Mouse (Mus musculus) limb, embryonic 12.5 days (tissue): ENCODE results near the gene Midn. TPM values are rescaled to one million over a fixed set of nuclear protein-coding genes. Genes with fewer than 3 reads are reported as not detected.
A peak's percentile ranks its signal among the peaks of the same experiment; 100 is the strongest.

Experiments used
- ATAC-seq: fragments of 200-750 bp; cut with Nextera tagmentation; 2 replicates; pipeline ENCODE4 v1.8.0; 2017; ENCODE audit warnings: low read depth, moderate TSS enrichment; ENCODE audit not compliant: insufficient number of reproducible peaks, insufficient read depth, low FRiP score, low TSS enrichment
- H3K27ac ChIP-seq: fragments of 300-500 bp; sonication (generic); 2 replicates; pipeline ENCODE4 v1.5.1; 2016; ENCODE audit warnings: mild to moderate bottlenecking, moderate library complexity
- H3K27me3 ChIP-seq: fragments of 300-500 bp; sonication (generic); 2 replicates; pipeline ENCODE4 v1.6.1; 2016; ENCODE audit warnings: mild to moderate bottlenecking, moderate library complexity
- H3K36me3 ChIP-seq: fragments of 300-500 bp; sonication (generic); 2 replicates; pipeline ENCODE4 v1.6.1; 2016; ENCODE audit warnings: mild to moderate bottlenecking, moderate library complexity
- H3K4me1 ChIP-seq: fragments of 300-500 bp; sonication (generic); replicated peaks from 2 replicates; pipeline ENCODE4 v1.6.1; 2016
- H3K4me2 ChIP-seq: fragments of 300-500 bp; sonication (generic); 2 replicates; pipeline ENCODE4 v1.6.1; 2016; ENCODE audit warnings: mild to moderate bottlenecking, moderate library complexity
- H3K4me3 ChIP-seq: fragments of 300-500 bp; sonication (generic); replicated peaks from 2 replicates; pipeline ENCODE4 v1.5.1; 2016; ENCODE audit warnings: mild to moderate bottlenecking
- H3K9ac ChIP-seq: fragments of 300-500 bp; sonication (generic); replicated peaks from 2 replicates; pipeline ENCODE4 v1.6.1; 2016; ENCODE audit warnings: mild to moderate bottlenecking, moderate library complexity
- H3K9me3 ChIP-seq: fragments of 300-500 bp; sonication (generic); 2 replicates; pipeline ENCODE4 v1.6.1; 2016; ENCODE audit warnings: mild to moderate bottlenecking, moderate library complexity
- WGBS: fragments of 180-500 bp; shearing (Covaris S2); methylation state at CpG from one replicate; pipeline ENCODE4 v1.1.7; 2016; 5-methylcytosine and 5-hydroxymethylcytosine counted together
- polyA plus RNA-seq: library from polyadenylated mRNA; unstranded; fragments of >200 nt; fragmentation: Nextera tagmentation; extraction: Ambion mirVana; gene quantifications from 2 replicates; pipeline ENCODE4 v1.2.1, GENCODE M21; 2016

Midn gene
- polyA plus RNA-seq, 1 experiment from 2014 or later: 30.6 TPM

DNA sequence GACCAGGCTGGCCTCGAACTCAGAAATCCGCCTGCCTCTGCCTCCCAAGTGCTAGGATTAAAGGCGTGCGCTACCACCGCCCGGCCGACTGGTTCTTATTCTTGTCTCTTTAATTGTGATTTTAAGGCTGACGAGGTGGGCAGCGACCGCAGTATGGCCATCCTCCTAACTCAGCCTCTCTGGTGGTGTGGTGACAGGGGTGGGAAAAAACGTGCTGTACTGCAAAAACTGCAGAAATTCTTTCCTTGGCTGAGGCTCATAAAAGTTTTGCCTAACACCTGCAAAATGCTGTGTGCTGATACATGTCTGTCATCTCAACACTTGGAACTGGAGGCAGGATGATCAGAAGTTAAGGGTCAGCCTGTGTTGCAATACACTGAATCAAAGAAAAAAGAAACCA, 25.3 kb downstream of the Midn start:
- H3K9me3 ChIP-seq: no peaks in the 10 kb centered on the region
- H3K4me1 ChIP-seq: peaks cover 40% of the 10 kb centered on the region
- WGBS: 17% methylated on average over 11 of the region's 11 CpGs
- peak overlapping the region; percentile 54 for H3K4me3 ChIP-seq
- ATAC-seq: no peak
- H3K27me3 ChIP-seq: no peaks in the 10 kb centered on the region
- H3K4me2 ChIP-seq: peak overlapping the region; percentile 73
- no peak overlapping the region; the same call in 1 of the 2 replicates for H3K9ac ChIP-seq
- H3K27ac ChIP-seq: peak overlapping the region; percentile 76
- H3K36me3 ChIP-seq: peaks cover 34% of the 10 kb centered on the region

DNA sequence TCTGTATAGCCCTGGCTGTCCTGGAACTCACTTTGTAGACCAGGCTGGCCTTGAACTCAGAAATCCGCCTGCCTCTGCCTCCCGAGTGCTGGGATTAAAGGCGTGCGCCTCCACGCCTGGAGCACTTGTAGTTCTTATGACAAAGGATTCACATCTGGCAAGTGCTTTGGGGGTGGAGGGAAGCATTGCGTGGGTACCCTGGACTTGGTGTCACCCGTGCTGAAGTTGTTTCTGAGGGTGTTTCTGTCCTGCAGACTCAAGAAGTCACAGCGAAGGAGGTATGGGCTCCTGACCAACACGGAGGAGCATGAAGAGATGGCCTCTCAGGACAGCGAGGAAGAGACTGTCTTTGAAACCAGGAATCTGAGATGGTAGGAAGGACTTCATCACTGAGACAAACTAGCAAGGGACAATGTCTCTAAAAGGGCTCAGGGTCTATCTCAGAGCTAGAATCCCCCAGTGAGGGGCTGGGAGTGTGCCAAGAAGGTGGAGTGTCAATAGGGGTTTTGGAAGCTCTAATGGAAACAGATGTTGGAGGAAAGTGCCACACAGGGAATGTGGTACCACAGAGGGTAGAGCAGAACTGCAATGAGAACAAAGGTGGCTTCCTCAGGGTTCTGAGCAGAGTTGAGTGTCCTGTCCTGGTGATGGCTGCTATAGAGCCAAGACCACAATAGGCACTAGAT, 26.0 kb downstream of the Midn start:
- Histone ChIP-seq H3K27ac (no peak overlapping the region), H3K4me3 (no peak overlapping the region)

DNA sequence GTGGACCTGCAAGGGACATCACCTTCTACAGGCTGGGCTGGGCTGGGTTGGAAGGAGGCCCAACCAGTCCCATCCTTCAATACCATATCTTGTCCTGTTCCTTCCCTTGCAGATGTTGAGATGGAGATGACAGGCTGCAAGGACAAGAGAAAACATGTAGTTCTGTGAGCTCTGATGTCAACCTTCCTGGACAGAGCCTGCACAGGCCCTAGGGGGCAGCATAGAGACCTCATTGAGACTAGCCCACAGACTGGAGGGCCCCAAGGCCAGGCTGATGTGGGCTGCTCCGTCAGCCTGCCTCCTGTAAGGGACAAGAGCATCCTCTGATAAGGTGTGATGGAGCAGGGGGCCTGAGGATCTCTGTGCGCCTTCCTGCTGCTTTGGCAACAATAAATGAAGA, 26.6 kb downstream of the Midn start:
- no peak overlapping the region for H3K4me2 ChIP-seq
- peaks cover 33% of the 10 kb centered on the region for H3K36me3 ChIP-seq
- H3K9ac ChIP-seq: no peak overlapping the region
- H3K27me3 ChIP-seq: no peaks in the 10 kb centered on the region
- no peaks in the 10 kb centered on the region for H3K9me3 ChIP-seq
- ATAC-seq: no peak
- H3K4me3 ChIP-seq: no peak overlapping the region
- peaks cover 29% of the 10 kb centered on the region for H3K4me1 ChIP-seq
- WGBS: 55% methylated on average over 2 of the region's 2 CpGs
- no peak overlapping the region for H3K27ac ChIP-seq

More for the DNA sequence above, 26.0 kb downstream of the Midn start:
- no peak for ATAC-seq
- peaks cover 34% of the 10 kb centered on the region for H3K36me3 ChIP-seq
- no peak overlapping the region for H3K4me2 ChIP-seq
- peaks cover 33% of the 10 kb centered on the region for H3K4me1 ChIP-seq
- H3K9ac ChIP-seq: no peak overlapping the region
- 87% methylated on average over 10 of the region's 10 CpGs for whole genome bisulfite sequencing
- H3K9me3 ChIP-seq: no peaks in the 10 kb centered on the region
- no peaks in the 10 kb centered on the region for H3K27me3 ChIP-seq

- Histone ChIP-seq H3K9ac (peak overlapping the region; percentile 23; the same call in 1 of the 2 replicates), H3K4me1 (peaks cover 28% of the 10 kb centered on the region), H3K9me3 (no peaks in the 10 kb centered on the region)
Measured at GRCm38 (mm10) chr10:80175536-80176269, 27.6 kb downstream of the Midn start.

GRCm38 (mm10) chr10:80176270-80176834, 28.3 kb downstream of the Midn start:
- Histone ChIP-seq H3K9me3 (no peaks in the 10 kb centered on the region), H3K9ac (peak overlapping the region; percentile 23; the same call in 1 of the 2 replicates), H3K4me1 (peaks cover 35% of the 10 kb centered on the region), H3K27ac (no peak overlapping the region), H3K36me3 (peaks cover 16% of the 10 kb centered on the region), H3K4me3 (no peak overlapping the region), H3K27me3 (no peaks in the 10 kb centered on the region), H3K4me2 (no peak overlapping the region)
- no peak for ATAC-seq
- WGBS: 80% methylated on average over 5 of the region's 5 CpGs

More at GRCm38 (mm10) chr10:80175536-80176269, 27.6 kb downstream of the Midn start:
- 22% methylated on average over 4 of the region's 4 CpGs for WGBS
- Histone ChIP-seq H3K27me3 (no peaks in the 10 kb centered on the region), H3K4me3 (no peak overlapping the region), H3K4me2 (no peak overlapping the region), H3K27ac (no peak overlapping the region), H3K36me3 (peaks cover 23% of the 10 kb centered on the region)
- ATAC-seq: no peak

DNA sequence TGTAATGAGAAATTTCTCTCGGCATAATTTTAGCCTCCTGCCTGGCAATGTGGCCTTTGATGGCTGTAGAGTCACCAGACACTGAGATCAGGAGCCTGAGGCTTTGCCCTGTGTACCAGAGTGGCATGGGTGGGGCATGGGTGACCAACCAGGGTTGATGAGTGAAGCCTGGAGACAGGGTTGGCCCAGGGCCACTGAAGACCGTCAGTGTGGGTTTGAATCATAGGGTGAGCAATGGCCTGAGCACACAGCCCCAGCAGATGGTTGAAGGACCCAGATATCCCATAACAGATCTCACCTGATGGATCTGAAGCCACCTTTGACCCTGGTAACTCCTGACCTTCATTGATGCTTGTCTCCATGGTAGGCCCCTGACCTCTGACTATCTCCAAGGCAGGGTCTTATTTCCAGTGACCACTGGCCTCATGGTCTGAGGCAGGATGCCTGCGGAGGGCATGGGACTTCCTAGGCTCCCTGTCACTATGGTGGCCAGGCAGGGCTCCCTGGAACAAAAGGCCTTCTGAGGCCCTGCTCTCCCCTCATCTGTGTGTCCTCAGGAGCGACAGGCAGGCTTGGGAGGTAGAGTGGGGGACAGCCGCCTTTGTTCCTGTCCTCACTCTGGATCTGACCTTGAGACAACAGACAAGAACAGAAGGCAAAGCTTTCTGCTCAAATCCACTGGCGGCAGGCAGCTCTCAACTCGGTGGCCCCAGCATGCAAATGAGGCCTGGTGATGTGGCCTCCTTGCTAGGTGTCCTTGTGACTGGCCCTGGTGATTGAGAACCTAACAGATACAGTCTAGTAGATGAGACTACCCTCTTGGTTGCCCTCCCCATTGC, 29.6 kb downstream of the Midn start:
- Histone ChIP-seq H3K4me3 (no peak overlapping the region), H3K27ac (no peak overlapping the region), H3K36me3 (peaks cover 13% of the 10 kb centered on the region), H3K4me2 (no peak overlapping the region), H3K4me1 (peaks cover 31% of the 10 kb centered on the region), H3K9me3 (no peaks in the 10 kb centered on the region), H3K9ac (no peak overlapping the region), H3K27me3 (no peaks in the 10 kb centered on the region)
- WGBS: 74% methylated on average over 7 of the region's 7 CpGs
- no peak for ATAC-seq

DNA sequence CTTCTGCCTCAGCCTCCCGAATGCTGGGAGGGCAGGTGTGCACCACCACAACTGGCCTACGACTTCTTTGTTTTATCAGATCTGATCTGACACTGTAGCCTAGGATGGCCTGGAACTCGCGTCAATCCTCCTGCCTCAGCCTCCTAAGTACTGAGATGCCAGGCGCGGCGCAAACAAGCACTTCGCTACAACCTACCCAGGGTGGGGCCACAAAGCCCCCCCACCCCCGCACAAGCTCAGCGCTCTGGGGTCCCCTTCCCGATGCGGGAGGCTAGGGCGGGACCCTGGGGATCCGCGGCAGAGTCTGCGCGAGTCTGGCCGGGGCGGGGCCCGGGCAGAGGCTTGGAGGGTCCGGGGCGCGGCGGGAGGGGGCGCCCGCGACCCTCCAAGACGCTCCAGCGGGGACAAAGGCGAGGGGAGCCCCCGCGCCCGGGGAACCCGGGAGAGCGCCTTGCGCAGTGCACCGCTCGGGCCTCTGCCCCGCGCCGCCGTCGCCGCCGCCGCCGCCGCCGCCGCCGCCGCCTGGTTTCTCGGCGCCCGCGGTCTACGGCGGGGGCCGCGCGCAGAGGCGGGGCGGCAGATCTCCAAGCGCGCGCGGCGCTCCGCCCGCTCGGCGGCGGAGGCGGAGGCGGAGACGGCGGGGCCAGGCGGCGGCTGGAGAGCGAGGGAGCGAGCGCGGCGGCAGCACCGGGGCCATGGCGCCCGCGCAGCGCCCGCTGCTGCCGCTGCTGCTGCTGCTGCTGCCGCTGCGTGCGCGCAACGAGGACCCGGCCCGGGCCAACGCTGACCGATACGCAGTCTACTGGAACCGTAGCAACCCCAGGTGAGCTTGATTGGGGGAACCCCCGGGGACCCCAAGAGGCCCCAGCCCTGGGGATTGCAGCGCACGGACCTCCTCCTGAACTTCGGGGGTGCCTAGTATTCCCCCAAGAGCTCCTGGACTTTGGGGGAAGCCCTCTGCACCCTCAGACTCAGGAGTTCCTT, 31.3 kb downstream of the Midn start, which contains the start of gene Efna2:
Gene Efna2, plus strand, starts transcription at position 415 of the 984 bp plus-strand sequence.
- H3K36me3 ChIP-seq: peaks cover 30% of the 10 kb centered on the region
- H3K9ac ChIP-seq: peak within 1 kb of the TSS; percentile 97
- ATAC-seq: peak; percentile 57
- WGBS: 1% methylated on average over 85 of the region's 106 CpGs
- H3K9me3 ChIP-seq: no peaks in the 10 kb centered on the region
- H3K27ac ChIP-seq: peak within 1 kb of the TSS; percentile 86
- H3K4me3 ChIP-seq: peak within 1 kb of the TSS; percentile 96
- H3K4me1 ChIP-seq: peaks cover 30% of the 10 kb centered on the region
- H3K4me2 ChIP-seq: peak within 1 kb of the TSS; percentile 97
- no peaks in the 10 kb centered on the region for H3K27me3 ChIP-seq

GRCm38 (mm10) chr10:80180288-80180687, 32.2 kb downstream of the Midn start:
- ATAC-seq: no peak
- peak overlapping the region; percentile 97 for H3K9ac ChIP-seq
- H3K27me3 ChIP-seq: no peaks in the 10 kb centered on the region
- 34% methylated on average over 6 of the region's 6 CpGs for WGBS
- peak overlapping the region; percentile 97 for H3K4me2 ChIP-seq
- H3K36me3 ChIP-seq: peaks cover 26% of the 10 kb centered on the region
- peak overlapping the region; percentile 96 for H3K4me3 ChIP-seq
- H3K4me1 ChIP-seq: peaks cover 26% of the 10 kb centered on the region
- no peaks in the 10 kb centered on the region for H3K9me3 ChIP-seq
- peak overlapping the region; percentile 86 for H3K27ac ChIP-seq

GRCm38 (mm10) chr10:80180823-80181222, 32.8 kb downstream of the Midn start:
- Histone ChIP-seq H3K36me3 (peaks cover 26% of the 10 kb centered on the region), H3K27ac (peak overlapping the region; percentile 86), H3K9ac (peak overlapping the region; percentile 97), H3K4me3 (peak overlapping the region; percentile 96), H3K4me1 (peaks cover 25% of the 10 kb centered on the region), H3K4me2 (peak overlapping the region; percentile 97), H3K27me3 (0 out of 2 replicates have a peak, but pooled peaks cover 2% of the 10 kb centered on the region), H3K9me3 (no peaks in the 10 kb centered on the region)
- WGBS: 7% methylated on average over 5 of the region's 5 CpGs
- ATAC-seq: no peak

DNA sequence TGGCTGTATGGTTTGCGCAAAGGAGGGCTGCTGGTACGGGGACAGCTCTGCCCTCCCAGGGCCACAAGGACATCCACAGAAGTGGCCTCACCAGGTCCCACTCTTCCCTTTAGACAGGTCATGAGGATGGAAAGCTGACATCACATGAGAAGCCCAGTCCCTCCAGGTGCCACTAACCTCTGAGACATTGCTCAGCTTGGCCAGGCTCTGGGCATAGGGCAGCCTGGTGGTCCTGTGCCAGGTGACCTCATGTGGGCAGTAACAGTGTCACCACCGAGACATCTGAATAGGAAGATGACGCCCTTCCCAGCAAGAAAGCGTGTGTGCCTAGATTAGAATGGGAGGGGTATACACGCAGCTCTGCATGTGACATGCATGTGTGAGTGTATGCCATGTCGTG, 34.5 kb downstream of the Midn start:
- Histone ChIP-seq H3K27me3 (peaks cover 6% of the 10 kb centered on the region; the same call in 1 of the 2 replicates), H3K9ac (no peak overlapping the region), H3K9me3 (no peaks in the 10 kb centered on the region), H3K4me1 (peaks cover 27% of the 10 kb centered on the region), H3K4me2 (0 out of 2 replicates have a peak overlapping the region, but pooled peaks have one; percentile 97), H3K4me3 (no peak overlapping the region), H3K36me3 (peaks cover 42% of the 10 kb centered on the region), H3K27ac (no peak overlapping the region)
- no peak for ATAC-seq
- WGBS: 94% methylated on average over 7 of the region's 7 CpGs
